Mouse (Mus musculus) thymus, adult 2 months (tissue): Measurements from ENCODE around the gene Slc39a11.

ENCODE experiments used
- CTCF ChIP-seq: fragments of 200-500 bp; IDR thresholded peaks from 2 replicates; pipeline ENCODE4 v1.5.1; 2012; ENCODE audit warnings: mild to moderate bottlenecking, control low read depth, low read length, moderate library complexity, borderline replicate concordance; ENCODE audit not compliant: control insufficient read depth, poor library complexity, insufficient read depth; ENCODE audit errors: extremely low read depth
- POLR2A ChIP-seq: fragments of 200-500 bp; IDR thresholded peaks from 2 replicates; pipeline ENCODE4 v1.6.1; 2012; ENCODE audit warnings: mild to moderate bottlenecking, low read length, control low read depth, moderate library complexity; ENCODE audit not compliant: control insufficient read depth, poor library complexity, insufficient read depth; ENCODE audit errors: extremely low read depth

- no peak for TF ChIP-seq CTCF
- no peak for TF ChIP-seq POLR2A
These were observed 42.3 kb downstream of the Slc39a11 start for GRCm38 (mm10) chr11:113607556-113607955.
